Mouse (Mus musculus): Measurements from ENCODE around the gene Pum2. TPM values are rescaled to one million over a fixed set of nuclear protein-coding genes. Genes with fewer than 3 reads are reported as not detected.
A peak's percentile ranks its signal among the peaks of the same experiment; 100 is the strongest.

Gene Pum2
- total and polyA plus RNA-seq, 3 experiments, result 62.9 to 140 (median 87.8) TPM

GRCm38 (mm10) chr12:8698895-8699294 is 25.0 kb downstream of the Pum2 start:
- no peaks in the 10 kb centered on the region for H3K27me3 ChIP-seq (ENCODE audit: control insufficient read depth in 1 of 2, insufficient read depth in 2 of 2, low read length in 2 of 2)
- H3K9ac ChIP-seq (ENCODE audit: control insufficient read depth, low read depth, low read length, poor library complexity, severe bottlenecking), result no peak overlapping the region
- no peaks in the 10 kb centered on the region for H3K9me3 ChIP-seq (replicated peaks; ENCODE audit: insufficient read depth, low read length)
- H3K36me3 ChIP-seq (ENCODE audit: control insufficient read depth in 1 of 2, insufficient read depth in 2 of 2, low read length in 2 of 2), result peaks cover 26 to 35% of the 10 kb centered on the region in 2 experiments
- no peak overlapping the region for H3K4me3 ChIP-seq (ENCODE audit: control insufficient read depth in 1 of 2, insufficient read depth in 1 of 2, low read depth in 2 of 2, low read length in 2 of 2)
- peak; percentile 72 for DNase-seq (ENCODE audit: low read depth, low spot score)
- H3K27ac ChIP-seq (ENCODE audit: control insufficient read depth, low read depth, low read length), result no peak overlapping the region
- H3K79me2 ChIP-seq (ENCODE audit: control insufficient read depth, insufficient read depth, low read length, poor library complexity), result peaks cover 22% of the 10 kb centered on the region
- peak; percentile 58 for TF ChIP-seq SMC3 (IDR thresholded peaks at IDR 0.05; ENCODE audit: low read depth, low read length)
- TF ChIP-seq MYB (IDR thresholded peaks at IDR 0.05; ENCODE audit: low read depth, low read length), result no peak
- TF ChIP-seq ETS1 (IDR thresholded peaks at IDR 0.05; ENCODE audit: low read depth, low read length), result no peak
- TF ChIP-seq GATA1 (IDR thresholded peaks at IDR 0.05; ENCODE audit: low read depth, low read length), result no peak
- TF ChIP-seq NELFE (IDR thresholded peaks at IDR 0.05; ENCODE audit: low read depth, low read length), result no peak
- TF ChIP-seq RCOR1 (IDR thresholded peaks at IDR 0.05; ENCODE audit: low read depth, low read length), result no peak
- no peak for TF ChIP-seq JUND (IDR thresholded peaks at IDR 0.05; ENCODE audit: low read depth, low read length)
- no peak for TF ChIP-seq CHD1 (IDR thresholded peaks at IDR 0.05; ENCODE audit: low read depth, low read length)
- no peak for TF ChIP-seq UBTF (IDR thresholded peaks at IDR 0.05; ENCODE audit: borderline replicate concordance, insufficient read depth, low read depth, low read length)
- no peak for TF ChIP-seq SIN3A (IDR thresholded peaks at IDR 0.05; ENCODE audit: low read length)
- no peak for TF ChIP-seq POLR2AphosphoS5 (IDR thresholded peaks at IDR 0.05; ENCODE audit: borderline replicate concordance, low read depth, low read length)
- TF ChIP-seq KAT2A (conservative IDR thresholded peaks at IDR 0.05; ENCODE audit: low read depth, low read length), result no peak
- TF ChIP-seq MAFK (IDR thresholded peaks at IDR 0.05; ENCODE audit: borderline replicate concordance, low read depth, low read length), result no peak
- peak; percentile 34 for TF ChIP-seq RAD21 (IDR thresholded peaks at IDR 0.05; ENCODE audit: low read depth, low read length)
- TF ChIP-seq POLR2A (IDR thresholded peaks at IDR 0.05; ENCODE audit: control insufficient read depth in 1 of 2, insufficient read depth in 1 of 2, low read depth in 1 of 2, low read length in 2 of 2, poor library complexity in 1 of 2), result no peak
- TF ChIP-seq CTCF (IDR thresholded peaks at IDR 0.05 in 2 of 3, conservative IDR thresholded peaks at IDR 0.05 in 1 of 3; ENCODE audit: control insufficient read depth in 1 of 3, insufficient read depth in 1 of 3, low read depth in 2 of 3, low read length in 3 of 3, poor library complexity in 1 of 3, severe bottlenecking in 1 of 3), result peak; percentile 79 to 80 (median 79)
- TF ChIP-seq HCFC1 (IDR thresholded peaks at IDR 0.05; ENCODE audit: low read depth, low read length), result no peak
- TF ChIP-seq ZNF384 (IDR thresholded peaks at IDR 0.05; ENCODE audit: low read depth, low read length), result no peak
- TF ChIP-seq TCF12 (IDR thresholded peaks at IDR 0.05; ENCODE audit: low read depth, low read length), result no peak
- no peak for TF ChIP-seq EP300 (IDR thresholded peaks at IDR 0.05; ENCODE audit: low read depth in 1 of 2, low read length in 2 of 2)
- TF ChIP-seq NRF1 (IDR thresholded peaks at IDR 0.05; ENCODE audit: insufficient read depth, low read depth, low read length, poor library complexity, severe bottlenecking), result no peak
- no peak for TF ChIP-seq GABPA (IDR thresholded peaks at IDR 0.05; ENCODE audit: low read depth, low read length)
- TF ChIP-seq TAL1 (IDR thresholded peaks at IDR 0.05; ENCODE audit: low read length), result no peak
- TF ChIP-seq E2F4 (IDR thresholded peaks at IDR 0.05; ENCODE audit: borderline replicate concordance, low read depth, low read length), result no peak
- TF ChIP-seq ZKSCAN1 (IDR thresholded peaks at IDR 0.05; ENCODE audit: low read depth, low read length), result no peak
- TF ChIP-seq MEF2A (IDR thresholded peaks at IDR 0.05; ENCODE audit: extremely low read depth, insufficient replicate concordance, low read depth, low read length, poor library complexity, severe bottlenecking), result no peak
- peaks cover 6 to 11% of the 10 kb centered on the region in 2 experiments; a peak in 3 of 4 replicates for H3K4me1 ChIP-seq (ENCODE audit: control insufficient read depth in 1 of 2, insufficient read depth in 2 of 2, low read length in 2 of 2)

Data from MEL (cell line).